Mouse (Mus musculus): ENCODE results near the gene 4931428F04Rik. TPM values are rescaled to one million over a fixed set of nuclear protein-coding genes. Genes with fewer than 3 reads are reported as not detected.

4931428F04Rik gene
- polyA plus RNA-seq, 1 experiment from 2014 or later = 12.6 TPM

- H3K4me2 ChIP-seq = no peak overlapping the region
- H3K4me3 ChIP-seq (replicated peaks) = no peak overlapping the region
- no peak overlapping the region for H3K9ac ChIP-seq
- H3K27me3 ChIP-seq = no peaks in the 10 kb centered on the region
- H3K9me3 ChIP-seq (replicated peaks) = no peaks in the 10 kb centered on the region
- H3K36me3 ChIP-seq = peaks cover 70% of the 10 kb centered on the region
- WGBS = 85% methylated on average over 11 of the region's 11 CpGs
- no peak for ATAC-seq (replicated peaks; ENCODE audit: low FRiP score)
- H3K4me1 ChIP-seq = no peaks in the 10 kb centered on the region
- H3K27ac ChIP-seq = no peak overlapping the region
Observed at GRCm38 (mm10) chr8:105318662-105319190, 29.1 kb upstream of the 4931428F04Rik start.

DNA sequence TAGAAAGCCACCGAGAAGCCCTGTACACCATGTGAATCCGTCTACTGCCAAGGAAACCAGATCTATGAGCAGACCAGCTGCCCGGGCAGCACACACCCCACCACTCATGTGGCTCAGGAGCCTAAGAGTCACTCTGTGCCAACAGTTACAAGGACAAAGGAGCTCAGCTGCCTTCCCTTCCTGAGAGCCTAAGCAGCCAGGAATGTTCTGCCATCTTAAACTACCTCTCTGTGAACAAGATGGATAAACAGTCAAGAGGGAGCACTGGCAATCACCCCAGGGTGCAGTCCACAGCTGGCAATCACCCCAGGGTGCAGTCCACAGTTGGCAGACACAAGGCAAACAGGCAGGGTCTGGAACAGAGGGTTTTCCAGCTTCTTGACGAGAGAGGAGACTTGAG, 28.3 kb upstream of the 4931428F04Rik start:
- ATAC-seq (replicated peaks; ENCODE audit: low FRiP score) = no peak
- peaks cover 74% of the 10 kb centered on the region for H3K36me3 ChIP-seq
- H3K9ac ChIP-seq = no peak overlapping the region
- no peaks in the 10 kb centered on the region for H3K4me1 ChIP-seq
- no peaks in the 10 kb centered on the region for H3K27me3 ChIP-seq
- WGBS = 89% methylated on average over 4 of the region's 4 CpGs
- H3K27ac ChIP-seq = no peak overlapping the region
- no peaks in the 10 kb centered on the region for H3K9me3 ChIP-seq (replicated peaks)
- no peak overlapping the region for H3K4me2 ChIP-seq
- no peak overlapping the region for H3K4me3 ChIP-seq (replicated peaks)

DNA sequence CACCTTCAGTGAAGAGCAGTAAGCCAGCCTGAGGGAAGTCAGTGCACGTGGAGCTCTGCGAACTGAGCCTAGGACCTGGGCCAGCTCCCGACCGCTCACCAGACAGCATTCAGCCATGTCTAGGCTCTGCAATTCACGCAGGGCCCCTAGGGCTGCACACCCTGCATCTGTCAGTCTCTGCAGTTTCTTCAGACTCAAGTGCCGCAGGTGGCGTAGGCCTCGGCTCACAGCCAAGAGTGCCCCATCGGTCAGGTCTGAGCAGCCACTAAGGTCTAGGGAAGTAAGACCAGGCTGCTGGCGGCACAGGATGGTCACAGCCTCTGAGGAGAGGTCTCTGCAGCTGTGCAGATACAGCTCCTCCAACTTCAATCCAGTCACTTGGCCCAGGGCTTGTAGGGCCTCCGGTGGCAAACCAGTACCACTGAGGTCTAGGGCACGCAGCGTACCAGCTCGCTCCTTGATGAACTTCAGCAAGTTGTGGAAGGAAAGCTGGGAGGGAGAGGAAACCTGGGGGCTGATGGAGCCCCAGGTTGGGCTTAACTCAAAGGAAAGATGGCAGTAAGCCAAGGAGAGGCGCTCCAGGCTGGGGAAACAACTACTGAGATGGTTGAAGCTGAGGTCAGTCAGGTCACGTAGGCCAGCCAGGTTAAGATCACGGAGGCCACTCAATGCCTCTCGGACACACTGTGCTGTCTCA, 25.6 kb upstream of the 4931428F04Rik start:
- 89% methylated on average over 18 of the region's 18 CpGs for whole genome bisulfite sequencing
- no peak overlapping the region for H3K27ac ChIP-seq
- ATAC-seq (replicated peaks; ENCODE audit: low FRiP score) = no peak
- H3K4me2 ChIP-seq = no peak overlapping the region
- no peaks in the 10 kb centered on the region for H3K27me3 ChIP-seq
- H3K4me3 ChIP-seq (replicated peaks) = no peak overlapping the region
- H3K9ac ChIP-seq = no peak overlapping the region
- no peaks in the 10 kb centered on the region for H3K4me1 ChIP-seq
- H3K36me3 ChIP-seq = peaks cover 93% of the 10 kb centered on the region
- no peaks in the 10 kb centered on the region for H3K9me3 ChIP-seq (replicated peaks)

DNA sequence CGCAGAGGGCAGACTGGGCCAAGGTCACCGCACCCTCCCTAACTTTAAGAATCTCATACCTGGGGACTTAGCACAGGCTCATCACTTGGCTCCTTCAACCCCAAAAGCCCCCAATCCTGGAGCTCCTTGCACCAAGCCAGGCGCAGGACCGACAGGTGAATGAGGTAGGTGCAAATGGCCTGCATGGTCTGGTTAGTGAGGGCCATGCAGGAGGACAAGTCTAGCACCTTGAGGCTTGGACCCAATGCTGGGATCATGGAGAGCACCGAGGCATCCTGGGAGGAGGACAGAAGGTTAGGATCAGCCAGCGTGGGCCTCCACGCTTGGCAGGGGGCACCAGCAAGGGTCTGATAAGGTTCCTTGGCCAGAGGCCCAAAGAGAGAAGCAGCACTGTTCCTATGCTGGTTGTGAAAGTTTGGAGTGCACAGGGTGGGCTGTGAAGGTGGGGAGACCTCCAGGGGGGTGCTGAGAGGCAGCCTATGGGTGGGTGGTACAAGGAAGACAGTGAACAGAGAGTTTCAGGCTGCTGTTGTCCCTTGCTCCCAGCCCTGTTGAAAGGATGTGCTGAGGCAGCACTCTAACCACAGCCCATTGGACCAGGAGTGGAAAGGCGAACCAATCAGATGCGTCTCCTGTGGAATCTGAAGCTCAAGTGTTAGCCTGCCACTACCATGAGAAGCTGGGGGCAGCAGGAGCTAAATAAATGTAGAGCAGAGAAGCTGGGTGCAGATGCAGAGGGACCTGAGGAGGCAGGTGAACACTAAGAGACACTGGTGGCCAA, 24.1 kb upstream of the 4931428F04Rik start:
- H3K27me3 ChIP-seq = no peaks in the 10 kb centered on the region
- H3K4me3 ChIP-seq (replicated peaks) = no peak overlapping the region
- no peak overlapping the region for H3K9ac ChIP-seq
- H3K9me3 ChIP-seq (replicated peaks) = no peaks in the 10 kb centered on the region
- no peak for ATAC-seq (replicated peaks; ENCODE audit: low FRiP score)
- H3K36me3 ChIP-seq = peaks cover 92% of the 10 kb centered on the region
- H3K4me1 ChIP-seq = no peaks in the 10 kb centered on the region
- H3K4me2 ChIP-seq = no peak overlapping the region
- H3K27ac ChIP-seq = no peak overlapping the region
- 82% methylated on average over 9 of the region's 9 CpGs for WGBS

DNA sequence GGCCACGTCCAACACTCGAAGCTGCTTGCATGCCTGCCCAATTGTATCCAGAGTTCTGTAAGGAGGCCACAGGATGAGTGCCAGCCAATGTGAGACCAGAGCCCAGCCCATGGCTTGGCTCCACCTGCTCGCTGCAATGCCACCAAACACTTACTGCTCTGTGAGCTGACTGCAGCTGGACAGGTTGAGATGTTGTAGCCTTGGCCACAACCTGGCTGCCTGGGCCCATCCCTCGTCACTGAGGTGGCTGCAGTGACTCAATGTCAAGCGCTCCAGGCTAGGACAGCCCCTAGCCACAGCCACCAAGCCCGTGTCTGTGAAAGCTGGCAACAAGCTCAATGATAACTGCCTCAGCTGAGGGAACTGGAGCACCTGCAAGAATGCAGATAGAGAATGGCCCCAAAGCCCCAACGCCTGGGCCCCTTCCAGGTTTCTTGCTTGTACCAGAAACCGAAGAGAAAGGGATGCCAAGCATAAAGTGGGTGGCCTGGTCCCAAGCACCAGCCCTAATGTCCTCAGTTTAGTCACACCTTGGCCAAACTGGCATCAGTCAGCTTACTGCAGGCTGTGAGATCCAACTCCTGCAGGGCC, 23.3 kb upstream of the 4931428F04Rik start:
- Histone ChIP-seq H3K36me3 (peaks cover 92% of the 10 kb centered on the region), H3K4me2 (no peak overlapping the region), H3K27me3 (no peaks in the 10 kb centered on the region), H3K9me3 (replicated peaks) (no peaks in the 10 kb centered on the region), H3K27ac (no peak overlapping the region), H3K4me3 (replicated peaks) (no peak overlapping the region), H3K4me1 (no peaks in the 10 kb centered on the region), H3K9ac (no peak overlapping the region)
- 90% methylated on average over 8 of the region's 8 CpGs for WGBS
- no peak for ATAC-seq (replicated peaks; ENCODE audit: low FRiP score)

GRCm38 (mm10) chr8:105311718-105312117, 22.1 kb upstream of the 4931428F04Rik start:
- H3K36me3 ChIP-seq = peaks cover 91% of the 10 kb centered on the region

DNA sequence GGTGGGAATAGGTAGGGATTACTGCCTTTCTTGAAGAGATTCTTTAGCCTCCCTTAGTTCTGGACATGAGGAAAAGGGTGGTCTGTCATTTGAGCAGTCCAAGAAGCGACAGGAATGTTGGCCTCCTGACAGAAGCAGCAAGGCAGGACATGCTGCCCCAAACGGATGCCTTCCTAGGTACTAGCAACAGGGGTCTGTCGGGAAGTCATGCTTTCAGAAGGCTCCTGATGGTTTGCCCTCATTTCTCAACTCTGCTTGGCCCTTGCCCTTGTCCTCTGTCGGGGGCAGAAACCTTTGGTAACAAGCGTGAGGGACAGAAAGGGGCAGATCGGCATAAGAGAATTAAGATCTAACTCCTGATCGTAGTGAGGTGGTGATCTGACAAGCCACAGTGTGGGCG, 20.5 kb upstream of the 4931428F04Rik start:
- WGBS = 80% methylated on average over 8 of the region's 8 CpGs
- Histone ChIP-seq H3K4me3 (replicated peaks) (no peak overlapping the region), H3K9me3 (replicated peaks) (no peaks in the 10 kb centered on the region), H3K27ac (no peak overlapping the region), H3K36me3 (peaks cover 77% of the 10 kb centered on the region), H3K27me3 (no peaks in the 10 kb centered on the region), H3K4me1 (peaks cover 15% of the 10 kb centered on the region), H3K9ac (no peak overlapping the region), H3K4me2 (no peak overlapping the region)
- ATAC-seq (replicated peaks; ENCODE audit: low FRiP score) = no peak

More at GRCm38 (mm10) chr8:105311718-105312117, 22.1 kb upstream of the 4931428F04Rik start:
- WGBS = 93% methylated on average over 1 of the region's 1 CpGs
- ATAC-seq (replicated peaks; ENCODE audit: low FRiP score) = no peak
- Histone ChIP-seq H3K27ac (no peak overlapping the region), H3K9ac (no peak overlapping the region), H3K9me3 (replicated peaks) (no peaks in the 10 kb centered on the region), H3K4me2 (no peak overlapping the region), H3K27me3 (no peaks in the 10 kb centered on the region), H3K4me3 (replicated peaks) (no peak overlapping the region), H3K4me1 (no peaks in the 10 kb centered on the region)

GRCm38 (mm10) chr8:105309142-105309847, 19.6 kb upstream of the 4931428F04Rik start:
- H3K27me3 ChIP-seq = no peaks in the 10 kb centered on the region
- H3K36me3 ChIP-seq = peaks cover 76% of the 10 kb centered on the region
- H3K4me1 ChIP-seq = peaks cover 23% of the 10 kb centered on the region
- no peak overlapping the region for H3K9ac ChIP-seq
- 78% methylated on average over 15 of the region's 15 CpGs for WGBS
- H3K9me3 ChIP-seq (replicated peaks) = no peaks in the 10 kb centered on the region
- H3K4me3 ChIP-seq (replicated peaks) = no peak overlapping the region
- H3K27ac ChIP-seq = no peak overlapping the region
- H3K4me2 ChIP-seq = no peak overlapping the region
- ATAC-seq (replicated peaks; ENCODE audit: low FRiP score) = no peak

DNA sequence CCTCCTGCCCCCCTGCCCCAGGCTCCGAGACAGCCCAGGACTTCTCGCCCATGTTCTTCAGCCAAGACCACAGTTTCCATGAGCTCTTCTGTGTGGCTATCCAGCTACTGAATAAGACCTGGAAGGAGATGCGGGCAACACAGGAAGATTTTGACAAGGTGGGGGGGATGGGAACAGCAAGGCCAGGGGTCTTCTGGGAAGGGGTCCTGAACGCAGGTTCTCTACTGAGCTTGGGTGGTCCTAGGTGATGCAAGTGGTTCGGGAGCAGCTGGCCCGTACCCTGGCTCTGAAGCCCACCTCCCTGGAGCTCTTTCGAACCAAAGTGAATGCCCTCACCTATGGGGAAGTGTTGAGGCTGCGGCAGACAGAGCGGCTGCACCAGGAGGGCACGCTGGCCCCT, 18.8 kb upstream of the 4931428F04Rik start:
- no peak for ATAC-seq (replicated peaks; ENCODE audit: low FRiP score)
- no peak overlapping the region for H3K4me3 ChIP-seq (replicated peaks)
- peaks cover 27% of the 10 kb centered on the region for H3K4me1 ChIP-seq
- H3K9me3 ChIP-seq (replicated peaks) = no peaks in the 10 kb centered on the region
- WGBS = 87% methylated on average over 10 of the region's 10 CpGs
- no peak overlapping the region for H3K9ac ChIP-seq
- no peaks in the 10 kb centered on the region for H3K27me3 ChIP-seq
- peaks cover 76% of the 10 kb centered on the region for H3K36me3 ChIP-seq
- H3K27ac ChIP-seq = no peak overlapping the region
- H3K4me2 ChIP-seq = no peak overlapping the region

GRCm38 (mm10) chr8:105307670-105308069, 18.0 kb upstream of the 4931428F04Rik start:
- no peak for ATAC-seq (replicated peaks; ENCODE audit: low FRiP score)
- H3K4me2 ChIP-seq = no peak overlapping the region
- no peaks in the 10 kb centered on the region for H3K9me3 ChIP-seq (replicated peaks)
- peaks cover 77% of the 10 kb centered on the region for H3K36me3 ChIP-seq
- no peak overlapping the region for H3K27ac ChIP-seq
- H3K4me3 ChIP-seq (replicated peaks) = no peak overlapping the region
- no peak overlapping the region for H3K9ac ChIP-seq
- 93% methylated on average over 13 of the region's 13 CpGs for WGBS
- no peaks in the 10 kb centered on the region for H3K27me3 ChIP-seq
- peaks cover 27% of the 10 kb centered on the region for H3K4me1 ChIP-seq

DNA sequence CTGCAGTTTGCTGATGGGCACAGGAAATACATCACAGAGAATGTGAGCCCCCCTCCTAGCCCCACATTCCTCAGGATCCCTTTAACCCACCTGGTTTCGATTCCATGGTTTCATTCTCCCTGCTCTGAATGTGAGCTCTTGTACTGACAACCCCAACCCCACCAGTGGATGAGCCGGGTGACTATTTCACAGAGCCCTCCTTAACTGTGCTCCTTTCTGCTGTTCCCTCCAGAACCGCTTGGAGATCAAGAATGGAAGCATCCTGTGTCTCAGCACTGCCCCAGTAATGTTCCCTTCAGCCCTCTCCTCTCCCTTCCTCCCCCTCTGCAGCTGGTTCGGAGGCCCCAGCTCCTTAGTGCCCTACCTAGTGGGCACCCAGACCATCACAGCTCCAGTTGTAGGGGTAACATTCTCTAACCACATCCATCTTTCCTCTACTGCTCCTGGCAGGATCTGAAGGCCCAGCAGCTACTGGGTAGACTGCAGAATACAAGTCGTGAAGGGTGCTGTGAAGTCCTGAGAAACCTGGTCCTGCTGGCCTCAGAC, 16.6 kb upstream of the 4931428F04Rik start:
- Histone ChIP-seq H3K27me3 (no peaks in the 10 kb centered on the region), H3K36me3 (peaks cover 77% of the 10 kb centered on the region), H3K4me1 (peaks cover 27% of the 10 kb centered on the region), H3K4me2 (peak overlapping the region; percentile 76), H3K9me3 (replicated peaks) (no peaks in the 10 kb centered on the region), H3K27ac (peak overlapping the region; percentile 91), H3K4me3 (replicated peaks) (peak overlapping the region; percentile 46), H3K9ac (peak overlapping the region; percentile 35)
- WGBS = 46% methylated on average over 5 of the region's 5 CpGs
- ATAC-seq (replicated peaks; ENCODE audit: low FRiP score) = peak; percentile 12; the same call in 1 of the 2 replicates

Data from kidney, embryonic 15.5 days (tissue).